Mouse (Mus musculus) hindbrain, embryonic 13.5 days (tissue): Measurements from ENCODE around the gene Mrpl28. TPM values are rescaled to one million over a fixed set of nuclear protein-coding genes. Genes with fewer than 3 reads are reported as not detected.
"Not testable (repeated sequence)": the region's sequence is repeated elsewhere in the genome, so short reads cannot be mapped to it uniquely, and the experiment has no call there.

ENCODE experiments used
- ATAC-seq: fragments of 200-750 bp; cut with Nextera tagmentation; 2 replicates; pipeline ENCODE4 v1.8.0; 2017; ENCODE audit warnings: moderate TSS enrichment; ENCODE audit not compliant: low FRiP score
- H3K27ac ChIP-seq: fragments of 300-500 bp; sonication (generic); 2 replicates; pipeline ENCODE4 v1.5.1; 2015; ENCODE audit warnings: inconsistent platforms, mild to moderate bottlenecking, moderate library complexity
- H3K27me3 ChIP-seq: fragments of 300-500 bp; sonication (generic); 2 replicates; pipeline ENCODE4 v1.6.1; 2015; ENCODE audit warnings: mild to moderate bottlenecking, inconsistent platforms
- H3K36me3 ChIP-seq: fragments of 300-500 bp; sonication (generic); 2 replicates; pipeline ENCODE4 v1.6.1; 2015; ENCODE audit warnings: mild to moderate bottlenecking, inconsistent platforms
- H3K4me1 ChIP-seq: fragments of 300-500 bp; sonication (generic); replicated peaks from 2 replicates; pipeline ENCODE4 v1.6.1; 2015; ENCODE audit warnings: inconsistent platforms
- H3K4me2 ChIP-seq: fragments of 300-500 bp; sonication (generic); 2 replicates; pipeline ENCODE4 v1.6.1; 2015; ENCODE audit warnings: inconsistent platforms, mild to moderate bottlenecking, moderate library complexity
- H3K4me3 ChIP-seq: fragments of 300-500 bp; sonication (generic); 2 replicates; pipeline ENCODE4 v1.5.1; 2015; ENCODE audit warnings: mild to moderate bottlenecking, inconsistent platforms
- H3K9ac ChIP-seq: fragments of 300-500 bp; sonication (generic); 2 replicates; pipeline ENCODE4 v1.6.1; 2015; ENCODE audit warnings: mild to moderate bottlenecking, inconsistent platforms
- H3K9me3 ChIP-seq: fragments of 300-500 bp; sonication (generic); 2 replicates; pipeline ENCODE4 v1.6.1; 2016; ENCODE audit warnings: inconsistent platforms
- WGBS: fragments of 180-500 bp; shearing (Covaris S2); methylation state at CpG from one replicate; pipeline ENCODE4 v1.1.7; 2015; 5-methylcytosine and 5-hydroxymethylcytosine counted together
- polyA plus RNA-seq: library from polyadenylated mRNA; unstranded; fragments of >200 nt; fragmentation: Nextera tagmentation; extraction: Ambion mirVana; gene quantifications from 2 replicates; pipeline ENCODE4 v1.2.1, GENCODE M21; 2015

Gene Mrpl28
- 177 and 178 TPM in 2 replicates for polyA plus RNA-seq

DNA sequence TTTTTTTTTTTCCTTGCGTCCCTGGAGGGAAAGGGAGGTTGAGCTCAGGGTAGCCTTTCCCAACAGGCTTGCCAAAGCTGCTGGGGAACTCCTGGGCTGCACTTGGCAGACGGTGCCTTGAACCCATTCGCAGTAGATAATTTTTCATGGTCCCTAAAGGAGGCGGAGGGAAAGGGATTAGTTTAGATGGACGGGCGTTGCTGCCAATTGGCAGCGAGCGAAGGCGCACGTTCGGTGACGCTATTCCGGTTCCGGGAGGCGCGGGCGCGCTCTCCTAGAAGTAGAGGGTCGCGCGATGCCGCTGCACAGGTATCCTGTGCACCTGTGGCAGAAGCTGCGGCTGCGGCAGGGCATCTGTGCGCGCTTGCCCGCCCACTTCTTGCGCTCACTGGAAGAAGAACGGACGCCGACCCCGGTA is at the start of gene Mrpl28:
TSS of gene Mrpl28 (plus strand) at position 234 of the 418 bp plus-strand sequence.
- H3K4me2 ChIP-seq = peak within 1 kb of the TSS; percentile 89
- peaks cover 32% of the 10 kb centered on the region for H3K36me3 ChIP-seq
- peaks cover 15% of the 10 kb centered on the region for H3K27me3 ChIP-seq
- under 1% methylated on average over 32 of the region's 32 CpGs for WGBS
- no peaks in the 10 kb centered on the region for H3K9me3 ChIP-seq
- peak within 1 kb of the TSS; percentile 92 for H3K4me3 ChIP-seq
- H3K4me1 ChIP-seq = peaks cover 30% of the 10 kb centered on the region
- H3K27ac ChIP-seq = peak within 1 kb of the TSS; percentile 48
- peak; percentile 89 for ATAC-seq
- H3K9ac ChIP-seq = peak within 1 kb of the TSS; percentile 90

DNA sequence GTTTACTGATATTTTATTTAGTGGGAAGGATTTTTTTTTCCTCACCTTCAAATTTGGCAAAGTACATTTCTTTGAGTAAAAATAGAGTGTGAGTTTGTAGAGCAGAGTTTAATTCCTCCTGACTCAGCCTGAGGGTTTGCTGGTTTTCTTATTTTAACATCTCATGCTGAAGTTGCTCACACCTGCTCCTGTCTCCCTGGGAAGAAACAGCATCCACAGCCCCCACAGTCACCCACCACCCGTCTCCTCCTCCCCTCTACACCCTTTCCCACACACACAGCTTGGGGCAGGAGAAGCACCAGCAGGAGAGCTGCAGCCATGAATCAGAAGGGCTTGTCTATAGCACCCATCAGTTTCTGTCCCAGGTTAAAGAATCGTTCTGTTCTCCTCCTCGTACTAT is 48.1 kb upstream of the Mrpl28 start:
- Histone ChIP-seq H3K4me1 (peaks cover under 1% of the 10 kb centered on the region; the same call in 1 of the 2 replicates), H3K36me3 (no peaks in the 10 kb centered on the region), H3K9me3 (no peaks in the 10 kb centered on the region), H3K4me2 (no peak overlapping the region), H3K27ac (no peak overlapping the region), H3K9ac (no peak overlapping the region), H3K4me3 (no peak overlapping the region), H3K27me3 (peaks cover 30% of the 10 kb centered on the region)
- ATAC-seq = no peak
- 63% methylated on average over 3 of the region's 3 CpGs for WGBS

DNA sequence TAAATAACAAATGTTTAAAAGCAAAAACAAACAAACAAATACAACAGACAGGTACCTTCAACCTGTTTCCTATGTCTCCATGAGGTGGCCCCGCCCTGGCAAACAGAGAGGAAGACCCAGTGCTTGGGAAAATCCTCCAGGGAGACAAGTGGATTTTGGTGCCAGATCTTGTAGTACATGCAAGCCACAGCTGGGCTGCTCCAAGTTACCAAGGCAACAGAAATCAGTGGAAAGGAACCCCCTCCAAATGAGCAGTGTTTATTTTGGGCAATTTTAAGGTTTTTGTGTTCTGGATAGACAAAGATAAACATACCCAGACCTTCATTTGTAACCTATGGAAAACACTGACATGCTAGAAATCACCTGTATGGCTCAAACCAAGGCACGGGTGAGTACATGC is 44.4 kb upstream of the Mrpl28 start:
- WGBS = 67% methylated on average over 2 of the region's 2 CpGs
- no peak for ATAC-seq

DNA sequence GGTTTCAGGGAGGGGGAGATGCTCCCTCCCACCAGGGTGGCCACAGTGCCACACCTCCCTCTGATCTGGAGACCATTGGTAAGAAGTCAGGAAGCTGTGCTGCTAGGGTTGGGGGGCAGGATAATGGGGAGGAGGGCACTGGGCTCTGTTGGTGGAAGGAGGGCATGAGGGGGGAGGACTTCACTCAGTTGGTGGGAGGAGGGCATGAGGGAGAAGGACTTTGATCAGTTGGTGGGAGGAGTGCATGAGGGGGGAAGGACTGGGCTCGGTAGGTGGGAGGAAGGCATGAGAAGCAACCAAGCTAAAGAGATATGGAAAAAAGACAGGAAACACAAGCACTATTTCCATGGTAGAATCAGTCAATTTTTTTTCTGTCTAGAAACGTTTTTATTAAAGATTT is 42.4 kb upstream of the Mrpl28 start:
- H3K9ac ChIP-seq = no peak overlapping the region
- no peak overlapping the region for H3K27ac ChIP-seq
- no peaks in the 10 kb centered on the region for H3K4me1 ChIP-seq
- H3K4me2 ChIP-seq = no peak overlapping the region
- H3K9me3 ChIP-seq = no peaks in the 10 kb centered on the region
- ATAC-seq = no peak
- H3K27me3 ChIP-seq = peaks cover 6% of the 10 kb centered on the region; the same call in 1 of the 2 replicates
- 63% methylated on average over 2 of the region's 2 CpGs for WGBS
- H3K36me3 ChIP-seq = peaks cover 18% of the 10 kb centered on the region
- no peak overlapping the region for H3K4me3 ChIP-seq

More for the DNA sequence above, 44.4 kb upstream of the Mrpl28 start:
- H3K36me3 ChIP-seq = peaks cover 16% of the 10 kb centered on the region
- no peaks in the 10 kb centered on the region for H3K9me3 ChIP-seq
- H3K9ac ChIP-seq = no peak overlapping the region
- H3K27ac ChIP-seq = no peak overlapping the region
- H3K27me3 ChIP-seq = peaks cover 9% of the 10 kb centered on the region; the same call in 1 of the 2 replicates
- H3K4me2 ChIP-seq = no peak overlapping the region
- H3K4me3 ChIP-seq = no peak overlapping the region
- H3K4me1 ChIP-seq = no peaks in the 10 kb centered on the region

DNA sequence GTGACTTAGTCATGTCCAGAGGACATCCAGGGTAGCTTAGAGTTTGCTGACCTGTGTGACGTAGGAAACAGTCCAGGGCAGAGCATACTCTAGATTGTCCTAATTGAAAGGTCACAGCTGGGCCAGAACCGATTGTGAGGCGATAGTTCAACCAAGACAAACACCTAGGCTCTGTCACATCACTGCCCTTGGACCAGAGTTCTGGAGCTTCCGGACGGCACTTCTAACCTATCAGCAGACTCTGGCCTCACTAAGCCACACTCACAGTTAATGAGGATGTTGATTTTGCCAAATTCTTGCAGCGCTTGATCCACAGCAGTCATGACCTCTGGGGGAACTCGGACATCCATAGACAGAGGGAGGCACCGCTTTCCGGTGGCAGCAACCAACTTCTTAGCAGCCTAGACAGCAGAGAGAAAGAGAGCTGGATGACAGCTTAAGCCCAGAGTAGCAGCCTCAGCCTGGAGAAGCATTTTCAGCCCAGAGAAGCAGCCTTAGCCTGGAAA is 36.2 kb upstream of the Mrpl28 start:
- Histone ChIP-seq H3K27me3 (no peaks in the 10 kb centered on the region), H3K9ac (no peak overlapping the region)

DNA sequence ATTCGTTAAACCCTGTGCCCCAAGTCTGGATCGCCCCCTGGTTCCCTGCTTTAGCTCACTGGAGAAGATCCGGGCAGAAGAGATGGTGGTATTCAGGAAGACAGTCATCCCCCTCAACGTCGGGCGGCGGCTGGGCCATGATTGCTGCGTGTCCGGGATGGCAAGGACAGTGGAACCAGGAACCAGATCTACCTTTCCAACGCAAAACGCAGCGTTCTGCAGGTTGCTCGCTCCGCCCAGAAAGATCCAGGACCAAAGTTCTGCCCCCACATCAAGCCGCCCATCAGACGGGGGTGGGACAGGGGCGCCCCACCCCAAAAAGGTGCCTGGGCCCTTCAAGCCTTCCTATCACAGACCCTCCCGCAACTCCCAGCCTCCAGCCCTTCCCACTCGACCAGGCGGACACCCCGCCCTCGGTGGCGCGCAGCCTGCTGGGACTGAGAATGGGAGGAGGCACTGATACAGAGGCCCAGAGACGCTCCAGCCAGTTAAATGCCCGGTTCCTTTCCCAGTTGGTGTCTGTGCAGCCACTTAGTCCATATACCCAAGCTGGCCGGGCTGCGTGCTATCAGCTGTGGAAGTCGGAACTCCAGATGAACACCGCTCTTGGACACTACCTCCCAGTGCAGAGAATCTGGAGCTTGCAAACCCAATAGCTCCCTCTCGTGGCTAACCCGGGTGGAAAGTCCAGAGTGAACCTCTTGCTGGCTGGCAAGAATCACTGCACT is 33.2 kb upstream of the Mrpl28 start, which contains the start of gene Decr2:
TSS of gene Decr2 (minus strand) at position 433 of the 728 bp plus-strand sequence.
- H3K27me3 ChIP-seq = no peaks in the 10 kb centered on the region
- peaks cover 10% of the 10 kb centered on the region for H3K36me3 ChIP-seq
- H3K4me3 ChIP-seq = peak within 1 kb of the TSS; percentile 60
- H3K27ac ChIP-seq = peak within 1 kb of the TSS; percentile 84
- ATAC-seq = peak; percentile 87
- no peaks in the 10 kb centered on the region for H3K9me3 ChIP-seq
- peak within 1 kb of the TSS; percentile 75 for H3K9ac ChIP-seq
- WGBS = 2% methylated on average over 32 of the region's 32 CpGs
- peak within 1 kb of the TSS; percentile 76 for H3K4me2 ChIP-seq
- H3K4me1 ChIP-seq = peaks cover 20% of the 10 kb centered on the region

More for the DNA sequence above, 36.2 kb upstream of the Mrpl28 start:
- peaks cover 10% of the 10 kb centered on the region for H3K4me1 ChIP-seq
- ATAC-seq = no peak
- H3K4me3 ChIP-seq = no peak overlapping the region
- WGBS = 93% methylated on average over 9 of the region's 9 CpGs
- peaks cover 19% of the 10 kb centered on the region for H3K36me3 ChIP-seq
- no peak overlapping the region for H3K4me2 ChIP-seq
- no peak overlapping the region for H3K27ac ChIP-seq
- no peaks in the 10 kb centered on the region for H3K9me3 ChIP-seq

DNA sequence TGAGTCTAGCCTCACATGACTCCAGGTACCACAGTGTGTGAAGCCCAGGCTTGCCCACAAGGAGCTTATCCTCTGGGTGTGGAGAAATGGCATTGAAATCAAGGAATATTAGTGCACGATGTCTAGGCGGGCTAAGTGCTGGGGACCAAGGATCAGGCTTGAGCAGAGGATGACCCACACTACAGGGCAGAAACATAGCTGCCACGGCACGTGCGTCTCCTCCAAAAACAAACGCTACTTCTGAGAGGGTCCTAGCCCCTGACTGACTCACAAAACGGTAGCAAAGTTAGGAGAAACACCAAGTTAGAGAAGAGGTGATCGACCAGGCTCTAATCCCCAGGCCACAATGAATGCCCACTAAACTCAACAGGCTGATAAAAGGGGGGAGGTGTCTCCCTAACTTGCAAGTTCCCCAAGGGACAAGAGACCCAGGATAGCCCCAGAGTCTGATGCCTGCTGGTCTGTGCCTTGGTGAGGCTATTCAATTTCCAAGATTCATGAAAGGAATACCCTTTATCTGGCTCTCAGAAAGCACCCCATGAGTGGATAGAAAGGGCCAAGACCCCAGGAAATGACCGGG is 28.7 kb upstream of the Mrpl28 start:
- no peak for ATAC-seq
- peaks cover 17% of the 10 kb centered on the region for H3K4me1 ChIP-seq
- H3K4me3 ChIP-seq = peak overlapping the region; percentile 57
- H3K36me3 ChIP-seq = peaks cover 10% of the 10 kb centered on the region
- no peaks in the 10 kb centered on the region for H3K27me3 ChIP-seq
- no peaks in the 10 kb centered on the region for H3K9me3 ChIP-seq
- peak overlapping the region; percentile 80 for H3K4me2 ChIP-seq
- peak overlapping the region; percentile 82 for H3K9ac ChIP-seq
- WGBS = 34% methylated on average over 9 of the region's 9 CpGs
- H3K27ac ChIP-seq = peak overlapping the region; percentile 74

DNA sequence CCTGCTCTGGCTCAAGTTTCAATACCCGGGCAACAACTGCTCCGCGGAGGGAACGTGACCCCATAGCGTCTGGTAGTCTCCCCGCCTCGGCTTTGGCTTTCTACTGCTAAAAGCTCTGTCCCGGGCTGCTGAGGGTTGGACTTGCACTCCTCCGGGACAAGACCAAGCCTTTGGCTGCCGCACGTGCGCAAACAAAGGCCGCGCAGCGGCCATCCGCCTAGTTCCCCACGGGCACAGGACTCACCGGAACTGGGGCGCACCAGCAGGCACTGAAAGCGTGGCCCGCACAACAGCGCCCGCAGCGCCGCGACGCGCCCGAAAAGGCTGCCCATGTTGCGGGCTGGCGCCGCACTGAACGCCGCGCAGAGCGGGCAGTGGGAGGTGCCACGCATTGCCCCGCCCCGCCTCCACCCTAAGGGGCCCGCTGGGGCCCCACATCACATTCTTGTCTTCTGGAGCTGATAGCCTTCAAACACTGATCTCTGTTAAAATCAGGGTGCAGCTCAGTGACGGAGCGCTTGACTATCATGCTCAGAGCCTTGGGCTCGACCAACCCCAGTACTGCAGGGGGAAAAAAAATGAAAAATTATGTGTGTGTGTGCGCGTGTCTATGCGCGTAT is 28.1 kb upstream of the Mrpl28 start, which contains the start of gene Nme4:
TSS of gene Nme4 (minus strand) at position 482 of the 620 bp plus-strand sequence.
- H3K9me3 ChIP-seq = no peaks in the 10 kb centered on the region
- peak within 1 kb of the TSS; percentile 57 for H3K4me3 ChIP-seq
- peaks cover 14% of the 10 kb centered on the region for H3K4me1 ChIP-seq
- WGBS = 3% methylated on average over 47 of the region's 47 CpGs
- peaks cover 10% of the 10 kb centered on the region for H3K36me3 ChIP-seq
- peak within 1 kb of the TSS; percentile 74 for H3K27ac ChIP-seq
- ATAC-seq = peak; percentile 79
- peak within 1 kb of the TSS; percentile 82 for H3K9ac ChIP-seq
- H3K27me3 ChIP-seq = no peaks in the 10 kb centered on the region
- peak within 1 kb of the TSS; percentile 80 for H3K4me2 ChIP-seq

DNA sequence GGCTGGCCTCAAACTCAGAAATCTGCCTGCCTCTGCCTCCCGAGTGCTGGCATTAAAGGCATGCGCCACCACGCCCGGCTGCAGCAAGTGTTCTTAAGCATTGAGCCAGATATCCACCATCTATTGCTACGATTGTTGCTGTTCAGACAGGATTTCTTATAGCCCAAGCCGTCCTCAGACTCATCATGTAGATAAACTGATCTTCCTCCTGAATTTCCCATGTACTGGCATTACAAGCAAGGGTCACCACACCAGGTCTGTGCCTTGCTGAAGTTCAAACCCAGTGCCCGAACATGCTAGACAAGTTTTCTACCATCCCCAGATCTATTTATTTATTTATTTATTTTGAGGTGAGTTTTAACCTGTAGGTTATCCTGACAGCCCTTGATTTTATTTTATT is 24.8 kb upstream of the Mrpl28 start:
- Histone ChIP-seq H3K4me1 (peaks cover 14% of the 10 kb centered on the region), H3K4me3 (no peak overlapping the region), H3K36me3 (no peaks in the 10 kb centered on the region), H3K27me3 (no peaks in the 10 kb centered on the region), H3K4me2 (no peak overlapping the region), H3K27ac (no peak overlapping the region), H3K9ac (no peak overlapping the region), H3K9me3 (no peaks in the 10 kb centered on the region)
- no peak for ATAC-seq
- 93% methylated on average over 7 of the region's 7 CpGs for WGBS

DNA sequence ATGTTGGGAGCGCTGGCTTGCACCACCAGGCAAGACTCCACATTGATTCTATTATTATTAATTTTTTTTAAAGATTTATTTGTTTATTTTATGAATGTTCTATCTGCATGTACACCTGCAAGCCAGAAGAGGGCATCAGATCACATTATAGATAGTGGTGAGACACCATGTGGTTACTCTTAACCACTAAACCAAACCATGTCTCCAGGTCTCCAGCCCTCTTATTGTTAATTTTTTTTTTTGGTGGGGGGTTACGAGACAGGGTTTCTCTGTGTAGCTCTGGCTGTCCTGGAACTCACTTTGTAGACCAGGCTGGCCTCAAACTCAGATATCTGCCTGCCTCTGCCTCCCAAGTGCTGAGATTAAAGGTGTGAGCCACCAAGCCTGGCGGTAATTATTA is 24.0 kb upstream of the Mrpl28 start:
- WGBS = 63% methylated on average over 3 of the region's 3 CpGs
- peaks cover 12% of the 10 kb centered on the region for H3K4me1 ChIP-seq
- H3K27me3 ChIP-seq, H3K9me3 ChIP-seq, H3K36me3 ChIP-seq, H3K4me3 ChIP-seq, H3K27ac ChIP-seq, H3K9ac ChIP-seq, ATAC-seq, H3K4me2 ChIP-seq: not testable (repeated sequence)

DNA sequence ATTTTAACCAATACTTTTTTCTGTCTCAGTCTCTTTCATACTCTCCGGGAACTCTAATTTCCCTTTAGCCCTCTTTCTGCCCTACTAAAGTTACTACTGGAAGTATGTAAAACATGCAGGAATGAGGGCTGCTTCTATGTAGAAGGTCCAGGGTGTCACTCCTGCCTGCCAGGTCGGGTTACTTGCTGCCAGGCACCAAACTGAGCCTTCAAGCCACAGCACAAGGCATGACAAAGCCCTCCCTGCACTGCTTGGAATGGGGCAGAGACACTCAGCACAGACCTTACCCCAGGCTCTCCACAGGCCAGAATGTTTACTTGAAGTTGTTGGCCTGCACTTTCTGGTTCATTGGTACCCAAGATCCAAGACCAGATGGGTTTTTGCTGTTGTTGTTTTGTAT is 23.1 kb upstream of the Mrpl28 start:
- ATAC-seq = no peak
- Histone ChIP-seq H3K27ac (no peak overlapping the region), H3K9me3 (no peaks in the 10 kb centered on the region), H3K36me3 (no peaks in the 10 kb centered on the region), H3K4me2 (no peak overlapping the region), H3K4me3 (no peak overlapping the region), H3K4me1 (peaks cover 3% of the 10 kb centered on the region; the same call in 1 of the 2 replicates), H3K9ac (no peak overlapping the region), H3K27me3 (no peaks in the 10 kb centered on the region)
- 43% methylated on average over 2 of the region's 2 CpGs for WGBS

DNA sequence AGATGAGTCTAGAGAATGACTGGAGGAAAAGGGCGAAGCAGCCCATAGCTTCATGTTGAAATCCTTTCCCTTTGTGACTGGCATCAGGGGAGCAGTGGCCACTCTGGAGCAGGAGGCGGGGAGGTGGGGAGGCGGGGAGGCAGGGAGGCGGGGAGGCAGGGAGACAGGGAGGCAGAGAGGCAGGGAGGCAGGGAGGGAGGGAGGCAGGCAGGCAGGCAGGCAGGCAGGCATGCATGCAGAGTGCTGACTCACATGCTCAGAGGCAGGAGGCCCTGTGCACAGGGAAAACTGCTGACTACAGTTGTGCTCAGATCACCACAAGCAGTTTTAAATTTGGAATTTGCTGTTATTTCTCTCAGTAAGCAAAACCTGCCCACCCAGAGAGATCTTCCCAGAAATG is 21.8 kb upstream of the Mrpl28 start:
- Histone ChIP-seq H3K9me3 (no peaks in the 10 kb centered on the region), H3K4me2 (no peak overlapping the region), H3K27ac (no peak overlapping the region), H3K9ac (no peak overlapping the region), H3K27me3 (no peaks in the 10 kb centered on the region), H3K4me3 (no peak overlapping the region), H3K36me3 (no peaks in the 10 kb centered on the region), H3K4me1 (no peaks in the 10 kb centered on the region)
- WGBS = 35% methylated on average over 4 of the region's 4 CpGs
- no peak for ATAC-seq
